Mouse (Mus musculus): Measurements from ENCODE around the gene Dalrd3. TPM values are rescaled to one million over a fixed set of nuclear protein-coding genes. Genes with fewer than 3 reads are reported as not detected.
A peak's percentile ranks its signal among the peaks of the same experiment; 100 is the strongest.
"Not testable (repeated sequence)": the region's sequence is repeated elsewhere in the genome, so short reads cannot be mapped to it uniquely, and the experiment has no call there.

The Dalrd3 gene
- polyA plus RNA-seq, 1 experiment from 2014 or later = 17.5 TPM

DNA sequence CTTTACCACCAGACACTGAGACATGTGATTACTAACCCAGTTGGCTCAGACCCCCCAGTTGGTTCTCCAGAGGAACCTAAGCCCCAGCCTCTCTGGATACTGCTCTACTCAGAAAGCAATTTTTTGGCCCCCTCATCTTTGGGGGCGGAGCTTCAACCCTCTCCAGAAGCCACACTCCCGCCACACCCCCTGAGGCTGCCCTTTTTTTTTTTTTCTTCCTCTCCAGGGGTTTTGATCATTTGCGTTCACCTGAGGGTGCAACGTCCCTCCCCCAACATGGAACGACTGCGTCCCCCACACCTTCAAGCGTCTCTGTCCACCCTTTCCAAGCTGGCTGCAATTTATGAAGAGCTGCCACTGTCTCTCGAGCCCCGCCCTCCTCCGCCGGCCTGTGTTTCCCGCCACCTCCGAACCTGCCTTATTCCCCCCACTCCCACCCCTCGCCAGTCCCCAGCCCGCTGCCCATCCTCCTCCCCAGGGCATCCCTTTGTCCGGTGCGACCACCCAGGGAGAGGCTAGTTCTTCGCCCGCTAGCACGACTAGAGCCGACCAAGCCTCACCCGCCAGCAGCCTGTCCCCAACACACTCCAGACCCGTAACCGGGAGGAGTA lies 8.4 kb downstream of the Dalrd3 start:
- H3K27ac ChIP-seq = no peak overlapping the region
- H3K4me3 ChIP-seq (ENCODE audit: inconsistent target) = peak overlapping the region; percentile 56
- H3K36me3 ChIP-seq (ENCODE audit: inconsistent target) = peaks cover 3% of the 10 kb centered on the region; the same call in 1 of the 2 replicates
- no peaks in the 10 kb centered on the region for H3K79me2 ChIP-seq (ENCODE audit: inconsistent target)
- 2% methylated on average over 24 of the region's 24 CpGs for WGBS (ENCODE audit: missing documents)

DNA sequence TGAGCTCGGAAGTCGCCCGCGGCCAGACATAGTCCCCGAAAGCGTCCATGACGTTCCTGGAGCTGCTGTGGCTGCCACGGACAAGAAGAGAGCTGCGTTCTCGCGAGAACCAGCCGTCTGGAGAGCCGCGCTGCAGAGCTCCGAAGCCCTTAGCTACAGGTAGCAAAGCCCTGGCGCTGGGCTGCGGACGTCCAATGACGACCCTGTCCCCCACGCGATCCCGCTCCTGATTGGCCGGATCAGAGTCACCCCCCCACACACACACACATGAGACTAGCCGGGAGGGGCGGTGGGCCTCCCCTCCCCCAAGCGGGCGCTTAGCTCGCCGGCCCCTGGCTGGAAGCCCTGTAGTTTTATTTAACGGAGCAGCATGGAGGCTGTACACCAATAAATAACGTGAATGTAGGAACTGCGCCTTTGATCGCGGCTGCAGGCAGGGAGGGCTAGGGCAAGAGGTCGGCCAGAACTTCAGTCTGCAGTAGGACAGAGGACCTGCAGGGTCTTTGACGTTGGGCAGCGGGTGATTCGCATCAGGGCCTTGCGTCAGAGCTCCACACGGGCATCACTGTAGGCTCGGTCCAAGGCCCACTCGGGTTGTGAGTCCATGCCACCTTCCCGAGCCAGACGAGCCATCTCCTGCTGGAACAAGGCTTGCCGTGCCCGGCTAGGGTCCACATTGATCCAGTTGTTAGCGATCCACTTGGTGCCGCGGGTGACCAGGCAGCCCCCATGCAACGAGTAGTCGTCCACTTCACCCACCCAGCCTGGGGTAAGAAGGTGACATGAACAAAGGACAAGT lies 9.1 kb downstream of the Dalrd3 start, which contains the start of gene Wdr6:
Gene Wdr6, minus strand, starts transcription at position 195 of the 799 bp plus-strand sequence.
- no peaks in the 10 kb centered on the region for H3K79me2 ChIP-seq (ENCODE audit: inconsistent target)
- peak within 1 kb of the TSS; percentile 56 for H3K4me3 ChIP-seq (ENCODE audit: inconsistent target)
- no peak within 1 kb of the TSS for H3K27ac ChIP-seq
- no peaks in the 10 kb centered on the region for H3K36me3 ChIP-seq (ENCODE audit: inconsistent target)
- WGBS (ENCODE audit: missing documents) = 12% methylated on average over 49 of the region's 51 CpGs

DNA sequence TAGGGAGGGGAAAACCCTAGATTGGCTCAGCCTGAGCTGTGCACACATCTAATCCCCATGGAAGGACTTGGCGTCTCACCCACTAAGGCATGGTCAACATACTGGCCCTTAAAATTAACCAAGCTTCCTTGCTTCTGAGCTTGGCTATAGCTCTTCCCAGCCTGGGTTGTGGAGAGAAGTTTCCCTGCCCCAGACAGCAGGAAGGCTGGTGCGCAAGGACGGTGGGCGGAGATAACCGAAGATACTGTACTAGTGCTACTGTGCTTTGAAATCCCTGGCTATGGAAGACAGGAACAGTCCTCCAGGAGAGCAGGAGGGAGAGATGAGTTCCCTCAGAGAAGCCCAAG lies 9.6 kb downstream of the Dalrd3 start:
- H3K4me3 ChIP-seq (ENCODE audit: inconsistent target) = no peak overlapping the region
- WGBS (ENCODE audit: missing documents) = 94% methylated on average over 5 of the region's 5 CpGs
- H3K36me3 ChIP-seq (ENCODE audit: inconsistent target) = no peaks in the 10 kb centered on the region
- no peaks in the 10 kb centered on the region for H3K79me2 ChIP-seq (ENCODE audit: inconsistent target)
- H3K27ac ChIP-seq = no peak overlapping the region

DNA sequence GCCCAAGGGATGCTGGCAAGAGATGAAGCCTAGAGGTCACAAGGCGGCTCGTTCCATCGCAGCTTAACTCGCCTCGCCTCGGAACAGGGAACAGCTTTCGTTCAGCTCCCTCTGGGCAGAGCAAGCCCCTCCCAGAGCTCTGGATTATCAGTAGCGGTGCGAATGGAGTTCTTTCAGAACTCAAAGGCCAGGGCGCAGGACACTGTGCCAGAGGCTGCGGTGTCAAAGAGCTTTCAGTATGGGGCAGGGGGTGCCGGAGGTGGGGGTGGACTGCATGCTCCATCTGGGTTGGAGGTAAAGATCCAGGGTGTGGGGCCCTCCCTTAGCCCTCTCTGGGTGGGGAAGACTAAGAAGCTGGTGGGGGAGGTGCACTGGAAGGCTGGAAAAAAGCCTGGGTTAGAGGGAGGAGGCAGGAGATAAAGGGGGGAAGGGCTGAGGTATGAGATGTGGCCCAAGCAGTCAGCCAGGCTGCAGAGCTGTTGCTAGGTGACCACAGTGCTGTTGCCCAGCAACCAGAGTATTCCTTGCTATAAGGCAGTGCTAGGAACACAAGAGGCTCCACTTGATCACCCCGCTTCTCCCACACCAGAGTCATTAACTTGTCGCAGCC lies 18.0 kb downstream of the Dalrd3 start:
- no peaks in the 10 kb centered on the region for H3K36me3 ChIP-seq (ENCODE audit: inconsistent target)
- WGBS (ENCODE audit: missing documents) = 90% methylated on average over 14 of the region's 14 CpGs
- no peaks in the 10 kb centered on the region for H3K79me2 ChIP-seq (ENCODE audit: inconsistent target)

DNA sequence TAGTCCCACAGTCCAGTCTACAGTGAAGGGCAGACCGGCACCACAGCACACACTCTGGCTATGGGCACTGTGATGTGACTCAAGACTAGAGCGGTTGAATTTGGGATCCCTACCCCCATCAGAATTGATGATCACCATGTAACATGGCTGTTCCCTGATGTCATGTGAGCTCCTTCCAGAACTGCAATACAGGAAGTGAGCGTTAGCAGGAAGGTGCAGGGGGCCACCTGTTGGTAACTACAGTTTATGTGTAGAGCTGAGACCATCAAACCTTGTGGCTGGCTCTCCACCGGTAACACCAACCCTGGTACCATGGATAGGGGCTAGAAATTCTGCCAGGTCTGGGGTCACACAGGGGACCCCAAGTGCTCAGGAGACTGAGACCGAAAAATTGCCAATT lies 19.5 kb downstream of the Dalrd3 start:
- Histone ChIP-seq H3K4me3 (ENCODE audit: inconsistent target) (no peak overlapping the region), H3K36me3 (ENCODE audit: inconsistent target) (no peaks in the 10 kb centered on the region)
- 65% methylated on average over 5 of the region's 5 CpGs for WGBS (ENCODE audit: missing documents)

More for the DNA sequence above, 18.0 kb downstream of the Dalrd3 start:
- Histone ChIP-seq H3K4me3 (ENCODE audit: inconsistent target) (no peak overlapping the region), H3K27ac (no peak overlapping the region)

DNA sequence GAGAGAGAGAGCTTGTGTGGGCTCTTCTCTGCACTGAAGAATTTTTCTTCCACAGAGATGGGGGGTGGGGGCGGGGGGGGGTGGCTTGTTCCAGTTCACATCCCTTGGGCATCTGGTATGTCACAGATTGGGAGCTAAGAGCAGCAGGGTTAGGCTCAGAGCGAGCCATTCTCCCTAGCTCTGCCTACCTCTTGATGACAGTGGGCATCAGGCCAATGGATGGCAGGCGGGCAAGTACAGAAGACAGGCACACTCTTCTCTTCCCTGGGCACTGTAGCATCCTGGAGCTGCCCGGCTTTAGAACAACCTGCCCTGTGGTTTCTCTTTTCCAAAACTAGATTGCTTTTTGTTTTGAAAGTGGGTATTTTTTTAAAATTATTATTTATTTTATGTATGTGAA lies 21.8 kb downstream of the Dalrd3 start:
- Histone ChIP-seq H3K36me3 (ENCODE audit: inconsistent target) (no peaks in the 10 kb centered on the region), H3K79me2 (ENCODE audit: inconsistent target) (no peaks in the 10 kb centered on the region)
- WGBS (ENCODE audit: missing documents) = 97% methylated on average over 3 of the region's 4 CpGs

More for the DNA sequence above, 19.5 kb downstream of the Dalrd3 start:
- no peaks in the 10 kb centered on the region for H3K79me2 ChIP-seq (ENCODE audit: inconsistent target)
- H3K27ac ChIP-seq = no peak overlapping the region

DNA sequence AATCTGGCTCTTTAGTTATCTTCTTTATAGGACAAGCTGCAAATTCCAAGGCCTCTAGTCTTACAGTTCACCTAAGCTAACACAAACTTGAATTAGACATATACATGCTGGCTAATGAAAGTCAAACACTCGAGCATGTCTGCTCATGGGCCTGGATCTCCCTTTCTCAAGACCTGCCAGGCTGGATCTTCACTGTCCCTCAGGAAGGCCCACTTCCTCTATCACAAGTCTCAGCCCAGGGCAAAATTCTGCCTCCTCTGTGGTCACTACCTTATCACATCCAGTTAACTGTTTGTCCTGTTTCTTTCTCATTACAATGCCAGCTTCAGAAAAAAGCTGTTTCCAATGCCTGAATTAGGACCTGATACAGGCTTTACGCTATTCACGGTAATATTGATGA lies 24.7 kb downstream of the Dalrd3 start:
- H3K4me3 ChIP-seq (ENCODE audit: inconsistent target) = no peak overlapping the region
- H3K36me3 ChIP-seq (ENCODE audit: inconsistent target) = no peaks in the 10 kb centered on the region
- 78% methylated on average over 3 of the region's 3 CpGs for WGBS (ENCODE audit: missing documents)
- H3K27ac ChIP-seq = no peak overlapping the region
- H3K79me2 ChIP-seq (ENCODE audit: inconsistent target) = no peaks in the 10 kb centered on the region

More for the DNA sequence above, 21.8 kb downstream of the Dalrd3 start:
- H3K27ac ChIP-seq = no peak overlapping the region
- no peak overlapping the region for H3K4me3 ChIP-seq (ENCODE audit: inconsistent target)

DNA sequence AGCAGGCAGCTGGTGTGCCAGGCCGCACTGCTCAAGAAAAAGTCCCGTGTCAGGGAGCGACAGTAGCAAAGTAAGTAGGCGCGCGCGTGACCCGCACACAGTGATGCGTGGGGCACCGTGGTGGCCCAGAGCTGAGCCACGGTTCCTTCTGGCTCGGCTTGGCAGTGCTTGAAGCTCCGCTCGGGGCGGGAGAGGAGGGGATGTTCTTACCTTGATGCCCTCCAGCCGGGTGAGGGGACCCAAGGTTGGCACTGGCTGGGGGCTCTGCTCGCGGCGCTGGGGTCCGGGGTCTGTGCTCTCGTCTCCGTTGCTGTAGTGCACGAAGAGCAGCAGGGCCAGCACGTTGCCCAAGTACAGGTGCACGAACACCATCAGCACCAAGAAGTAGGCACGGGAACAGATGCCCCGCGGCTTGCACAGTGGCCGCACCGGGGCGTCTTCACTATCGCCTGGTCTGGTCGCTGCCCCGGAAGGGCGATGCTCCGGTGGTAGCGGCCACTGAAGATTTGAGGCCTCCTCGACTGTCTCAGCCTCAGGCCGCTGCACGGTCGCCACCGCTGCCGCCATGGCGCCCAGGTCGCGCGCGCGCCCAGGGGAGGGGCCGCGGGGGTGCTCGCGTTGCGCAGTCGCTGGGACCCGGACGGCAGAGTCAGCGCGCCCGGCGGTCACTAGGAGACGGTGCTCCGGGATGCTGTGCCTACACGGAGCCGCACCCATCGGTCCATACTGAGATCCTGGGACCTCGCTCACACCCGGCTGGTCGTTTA lies 27.5 kb downstream of the Dalrd3 start, which contains the start of gene P4htm:
Gene P4htm, minus strand, starts transcription at position 670 of the 767 bp plus-strand sequence.
- Histone ChIP-seq H3K27ac (no peak within 1 kb of the TSS), H3K36me3 (ENCODE audit: inconsistent target) (no peaks in the 10 kb centered on the region), H3K79me2 (ENCODE audit: inconsistent target) (no peaks in the 10 kb centered on the region), H3K4me3 (ENCODE audit: inconsistent target) (peak within 1 kb of the TSS; percentile 14; the same call in 1 of the 2 replicates)
- 12% methylated on average over 66 of the region's 69 CpGs for WGBS (ENCODE audit: missing documents)

DNA sequence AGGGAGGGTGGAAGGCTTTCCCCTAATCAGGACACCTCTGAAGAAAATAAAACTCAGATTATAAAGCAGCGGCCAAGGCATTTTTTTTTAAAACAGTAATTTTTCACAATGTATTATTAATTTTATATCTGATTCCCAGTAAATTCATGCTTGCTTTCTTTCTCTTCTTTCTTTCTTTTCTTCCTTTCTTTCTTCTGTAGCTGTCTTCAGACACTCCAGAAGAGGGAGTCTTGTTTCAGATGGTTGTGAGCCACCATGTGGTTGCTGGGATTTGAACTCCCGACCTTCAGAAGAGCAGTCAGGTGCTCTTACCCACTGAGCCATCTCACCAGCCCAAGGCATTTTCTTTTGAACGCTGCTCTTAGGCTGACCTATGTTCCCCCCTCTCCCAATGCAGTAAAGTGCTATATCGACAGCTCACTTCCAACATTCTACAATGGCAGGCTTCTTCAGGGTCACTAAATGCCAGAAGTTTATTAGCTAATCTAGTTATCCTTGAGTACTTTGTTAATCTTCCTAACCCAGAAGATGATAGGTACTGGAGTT lies 29.4 kb downstream of the Dalrd3 start:
- Histone ChIP-seq H3K4me3 (ENCODE audit: inconsistent target) (no peak overlapping the region), H3K36me3 (ENCODE audit: inconsistent target) (peaks cover 13% of the 10 kb centered on the region; the same call in 1 of the 2 replicates), H3K79me2 (ENCODE audit: inconsistent target) (no peaks in the 10 kb centered on the region), H3K27ac (no peak overlapping the region)
- WGBS (ENCODE audit: missing documents) = 78% methylated on average over 4 of the region's 4 CpGs

DNA sequence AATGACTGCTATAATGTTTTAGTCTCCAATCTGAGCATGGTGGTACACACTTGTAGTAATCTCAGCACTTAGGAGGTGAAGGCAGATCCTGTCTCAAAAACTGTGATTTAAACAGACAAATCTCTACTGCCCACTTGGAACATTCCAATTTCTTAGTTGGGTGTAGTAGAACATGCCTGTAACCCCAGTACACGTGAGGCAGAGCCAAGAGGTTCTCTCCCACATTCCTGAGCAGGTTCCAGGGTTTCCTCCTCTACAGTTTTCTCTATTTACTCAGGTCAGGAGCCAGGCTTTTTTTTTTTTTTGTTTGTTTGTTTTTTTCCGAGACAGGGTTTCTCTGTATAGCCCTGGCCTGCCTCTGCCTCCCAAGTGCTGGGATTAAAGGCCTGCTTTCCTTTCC lies 30.3 kb downstream of the Dalrd3 start:
- WGBS (ENCODE audit: missing documents) = 92% methylated on average over 2 of the region's 2 CpGs
- no peak overlapping the region for H3K27ac ChIP-seq
- no peaks in the 10 kb centered on the region for H3K79me2 ChIP-seq (ENCODE audit: inconsistent target)
- H3K36me3 ChIP-seq (ENCODE audit: inconsistent target) = peaks cover 22% of the 10 kb centered on the region; the same call in 1 of the 2 replicates
- H3K4me3 ChIP-seq (ENCODE audit: inconsistent target) = no peak overlapping the region

DNA sequence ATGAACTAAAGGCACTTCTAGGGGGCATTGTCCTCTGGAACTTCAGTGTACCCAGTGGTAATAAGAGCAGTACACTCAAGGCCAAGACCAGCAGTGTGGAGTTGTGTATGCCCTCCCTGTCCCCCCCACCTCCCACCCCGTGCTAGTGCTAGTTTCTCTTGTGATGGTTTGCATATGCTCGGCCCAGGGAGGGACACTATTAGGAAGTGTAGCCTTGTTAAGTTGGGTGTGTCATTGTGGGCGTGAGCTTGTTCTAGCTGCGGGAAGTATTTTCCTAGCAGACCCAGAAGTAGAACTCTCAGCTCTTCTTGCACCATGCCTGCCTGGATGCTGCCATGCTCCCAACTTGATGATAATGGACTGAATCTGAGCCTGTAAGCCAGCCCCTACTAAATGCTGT lies 32.3 kb downstream of the Dalrd3 start:
- Histone ChIP-seq H3K79me2 (ENCODE audit: inconsistent target) (no peaks in the 10 kb centered on the region), H3K27ac (no peak overlapping the region), H3K4me3 (ENCODE audit: inconsistent target) (no peak overlapping the region), H3K36me3 (ENCODE audit: inconsistent target) (peaks cover 40% of the 10 kb centered on the region)
- WGBS (ENCODE audit: missing documents) = 80% methylated on average over 4 of the region's 4 CpGs

DNA sequence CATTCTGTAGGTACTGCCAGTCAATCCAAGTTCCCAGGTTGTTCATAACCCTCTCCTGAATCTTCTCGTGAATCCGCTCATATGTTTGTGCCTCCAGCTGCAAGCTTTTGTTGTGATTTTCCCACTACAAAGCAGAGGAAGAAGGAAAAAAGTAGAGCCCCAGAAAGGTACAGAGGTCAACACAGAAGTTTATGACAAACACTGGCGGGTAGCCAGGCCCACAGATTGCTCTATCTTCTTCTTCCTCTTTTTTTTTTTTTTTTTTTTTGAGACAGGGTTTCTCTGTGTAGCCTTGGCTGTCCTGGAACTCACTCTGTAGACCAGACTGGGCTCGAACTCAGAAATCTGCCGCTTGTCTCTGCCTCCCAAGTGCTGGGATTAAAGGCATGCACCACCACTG lies 38.2 kb downstream of the Dalrd3 start:
- H3K27ac ChIP-seq; H3K79me2 ChIP-seq (ENCODE audit: inconsistent target); H3K4me3 ChIP-seq (ENCODE audit: inconsistent target): not testable (repeated sequence)
- 77% methylated on average over 4 of the region's 5 CpGs for WGBS (ENCODE audit: missing documents)
- peaks cover 94% of the 10 kb centered on the region for H3K36me3 ChIP-seq (ENCODE audit: inconsistent target)

DNA sequence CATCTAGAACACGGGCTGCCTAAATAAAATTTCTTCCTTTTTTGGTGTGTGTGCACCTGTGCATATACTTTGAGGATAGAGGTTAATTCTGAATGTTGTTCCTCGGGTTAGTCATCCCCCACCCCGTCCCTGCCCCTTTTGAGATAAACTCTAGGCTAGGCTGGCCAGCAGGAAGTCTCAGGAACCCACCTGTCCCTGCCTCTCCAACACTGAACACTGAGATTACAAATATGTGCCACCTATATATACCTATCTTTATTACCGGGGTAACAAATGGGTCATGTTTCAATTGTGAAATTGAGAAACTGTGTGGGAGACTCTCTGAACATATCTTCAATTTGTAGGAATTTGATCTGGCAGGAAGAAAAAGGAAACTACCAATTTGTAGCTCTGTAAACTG lies 39.2 kb downstream of the Dalrd3 start:
- Histone ChIP-seq H3K4me3 (ENCODE audit: inconsistent target) (no peak overlapping the region), H3K36me3 (ENCODE audit: inconsistent target) (peaks cover 94% of the 10 kb centered on the region), H3K27ac (no peak overlapping the region), H3K79me2 (ENCODE audit: inconsistent target) (no peaks in the 10 kb centered on the region)
- 92% methylated on average over 4 of the region's 4 CpGs for WGBS (ENCODE audit: missing documents)

DNA sequence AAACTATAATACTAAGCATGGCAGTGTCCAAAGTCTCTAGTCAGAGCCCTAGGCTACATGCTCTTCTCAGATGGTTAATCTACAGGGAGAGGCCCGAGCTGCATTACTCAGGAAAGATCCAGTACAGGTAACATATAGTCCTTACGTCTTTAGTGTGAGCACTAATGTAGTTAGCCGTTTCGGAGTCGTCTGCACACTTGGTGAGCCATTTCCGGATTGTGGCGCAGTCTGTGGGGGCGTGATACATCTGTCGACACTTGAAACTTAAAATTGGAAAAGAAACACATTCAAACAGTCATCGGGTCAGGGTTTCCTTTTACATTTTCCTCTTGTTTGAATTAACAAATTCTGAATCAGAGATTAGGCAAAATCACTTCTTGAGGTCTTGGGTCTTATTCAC lies 41.8 kb downstream of the Dalrd3 start:
- H3K36me3 ChIP-seq (ENCODE audit: inconsistent target) = peaks cover 94% of the 10 kb centered on the region
- H3K79me2 ChIP-seq (ENCODE audit: inconsistent target) = no peaks in the 10 kb centered on the region
- H3K4me3 ChIP-seq (ENCODE audit: inconsistent target) = no peak overlapping the region
- 95% methylated on average over 10 of the region's 10 CpGs for whole genome bisulfite sequencing (ENCODE audit: missing documents)
- H3K27ac ChIP-seq = no peak overlapping the region

All from macrophage (primary cell).